Mouse (Mus musculus) monocyte, adult 5-6 weeks (primary cell): Measurements from ENCODE around the gene Gad2. TPM values are rescaled to one million over a fixed set of nuclear protein-coding genes. Genes with fewer than 3 reads are reported as not detected.

Experiments used
- ATAC-seq: fragments of 153-309, 156-312 bp; replicated peaks from 2 replicates; pipeline ENCODE4 v1.8.0; 2017; ENCODE audit warnings: mild to moderate bottlenecking; ENCODE audit not compliant: low TSS enrichment, insufficient number of reproducible peaks, severe bottlenecking, poor library complexity, low FRiP score
- total RNA-seq: library from RNA; stranded (forward); fragments of 200-1000, 200-491, 200-594 nt; gene quantifications from 3 replicates; pipeline ENCODE4 v1.2.3, GENCODE M21; 2017

The Gad2 gene
- total RNA-seq, 1 experiment from 2014 or later, result not detected

- ATAC-seq, result peak; percentile 38; the same call in 1 of the 2 replicates
Observed at GRCm38 (mm10) chr2:22741222-22741621, 119.2 kb downstream of the Gad2 start.

Other genes starting within 250 kb of the Gad2 start
- gene Apbb1ip, start 151.9 kb downstream of the Gad2 start, total RNA-seq, result 58.1 to 181 TPM (median 70.4 TPM) in 3 replicates